Mouse (Mus musculus) embryonic fibroblast, embryonic 13.5 days (primary cell): ENCODE data around the gene Caap1.

Source experiments
- CTCF ChIP-seq: IDR thresholded peaks from 2 replicates; pipeline ENCODE4 v1.5.1; 2011; ENCODE audit warnings: mild to moderate bottlenecking, control low read depth, low read length, moderate library complexity, borderline replicate concordance; ENCODE audit not compliant: insufficient read depth
- POLR2A ChIP-seq: IDR thresholded peaks from 2 replicates; pipeline ENCODE4 v1.6.1; 2011; ENCODE audit warnings: low read depth, mild to moderate bottlenecking, control low read depth, low read length, moderate library complexity

- TF ChIP-seq CTCF (no peak), POLR2A (no peak)
Observed at GRCm38 (mm10) chr4:94592709-94593108, 36.1 kb upstream of the Caap1 start.
